Mouse (Mus musculus) right cerebral cortex, adult 2 months (tissue): ENCODE data around the gene Pth1r.

Experiments
- DNase-seq, 2 experiments: peaks; one replicate each; pipeline ENCODE4 v3.0.0; 2021 to 2022; ENCODE audit warnings: low spot score in 2 of 2

Gene Pth1r

DNA sequence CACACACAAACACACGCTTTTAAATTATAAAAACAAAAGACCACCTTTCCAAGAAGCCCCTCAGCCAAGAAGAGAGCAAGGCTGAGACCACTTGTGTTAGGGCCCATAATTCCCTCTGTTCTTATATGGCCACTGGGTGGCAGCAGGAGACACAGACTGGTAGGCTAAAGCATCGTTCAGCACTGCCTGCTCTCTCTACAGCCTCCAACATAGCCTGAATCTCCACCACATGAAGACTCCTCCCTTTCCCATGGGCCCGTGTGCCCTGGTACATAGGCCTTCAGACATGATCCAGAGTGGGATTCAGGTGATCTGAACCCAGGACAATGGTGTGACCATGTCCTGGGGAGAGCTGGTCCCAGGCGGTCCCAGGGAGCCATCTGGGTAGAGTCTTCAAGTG lies 30.2 kb downstream of the Pth1r start:
- DNase-seq, result peak; percentile 74 to 76

DNA sequence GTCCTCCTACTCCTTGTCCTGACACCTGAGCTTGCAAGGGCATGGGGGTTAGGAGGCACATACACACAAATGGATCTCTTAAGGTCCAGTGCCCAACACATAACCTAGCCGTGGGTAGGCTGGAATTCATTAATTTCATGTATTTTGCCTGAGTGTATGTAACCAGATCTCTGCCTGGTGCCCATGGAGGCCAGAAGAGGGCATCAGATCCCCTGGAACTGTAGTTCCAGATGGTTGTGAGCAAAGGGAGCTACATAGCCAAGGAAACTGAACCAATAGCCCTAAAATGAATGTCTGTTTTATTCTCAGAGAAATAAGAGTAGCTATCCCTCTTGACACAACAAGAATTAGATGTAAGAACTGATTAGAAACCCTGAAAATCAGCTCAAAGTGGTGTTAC lies 31.5 kb downstream of the Pth1r start:
- DNase-seq, result no peak

GRCm38 (mm10) chr9:110713389-110713788 lies 33.6 kb downstream of the Pth1r start:
- no peak for DNase-seq

DNA sequence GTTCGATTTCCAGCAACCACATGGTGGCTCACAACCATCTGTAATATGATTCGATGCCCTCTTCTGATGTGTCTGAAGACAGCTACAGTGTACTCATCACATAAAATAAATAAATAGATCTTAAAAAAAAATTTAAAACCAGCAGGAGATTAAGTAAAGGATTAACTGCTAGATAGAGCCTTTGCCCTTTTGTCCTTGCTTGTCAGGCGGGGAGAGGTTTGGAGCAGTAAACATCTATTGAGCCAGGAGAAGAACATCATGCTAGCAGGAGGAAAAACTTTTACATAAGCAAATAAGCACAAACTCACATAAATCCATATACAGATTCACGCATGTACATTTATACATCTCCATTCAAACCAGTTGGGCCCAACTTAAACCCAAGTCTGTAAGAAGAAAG lies 34.4 kb downstream of the Pth1r start:
- no peak for DNase-seq

DNA sequence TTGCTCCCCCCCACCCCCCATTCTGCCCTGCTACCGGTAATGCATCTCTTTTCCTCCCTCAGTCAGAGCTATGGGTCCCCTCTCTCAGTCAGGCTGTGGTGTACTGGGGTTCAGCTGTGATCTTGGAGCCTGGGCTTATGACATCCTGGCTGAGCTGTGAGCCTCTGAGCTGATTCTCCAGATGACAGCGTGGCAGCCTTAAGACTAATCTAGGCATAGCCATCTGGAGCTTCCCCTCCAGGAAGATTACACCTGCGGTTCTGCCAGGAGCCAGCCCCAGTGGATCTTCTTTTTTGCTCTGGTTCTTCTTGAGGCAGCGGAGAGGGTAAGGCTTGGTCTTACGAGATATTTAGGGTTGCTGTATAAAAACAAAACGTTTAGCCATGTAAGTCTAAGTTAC lies 34.9 kb downstream of the Pth1r start:
- DNase-seq, result no peak

DNA sequence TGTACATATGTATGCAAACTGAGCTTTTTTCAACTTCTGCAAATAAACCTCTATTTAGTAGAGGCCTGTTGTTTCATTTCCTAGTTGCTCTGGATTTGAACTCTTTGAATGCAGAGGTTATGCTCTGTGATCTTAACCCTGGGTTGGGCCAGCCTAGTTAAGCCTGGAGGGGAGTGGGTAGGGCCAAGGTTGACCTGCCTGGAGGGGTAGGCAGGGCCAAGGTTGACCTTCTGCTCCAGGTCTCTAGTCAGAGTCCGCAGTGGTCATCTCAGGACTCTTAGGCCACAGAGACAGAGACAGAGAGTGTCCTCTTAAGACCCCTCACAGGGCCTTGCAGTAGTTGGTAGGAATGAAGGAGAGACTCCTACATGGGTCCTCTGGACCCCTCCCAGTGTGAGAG lies 35.4 kb downstream of the Pth1r start:
- no peak for DNase-seq

GRCm38 (mm10) chr9:110709640-110710258 lies 37.2 kb downstream of the Pth1r start:
- peak; percentile 79 to 81 for DNase-seq

DNA sequence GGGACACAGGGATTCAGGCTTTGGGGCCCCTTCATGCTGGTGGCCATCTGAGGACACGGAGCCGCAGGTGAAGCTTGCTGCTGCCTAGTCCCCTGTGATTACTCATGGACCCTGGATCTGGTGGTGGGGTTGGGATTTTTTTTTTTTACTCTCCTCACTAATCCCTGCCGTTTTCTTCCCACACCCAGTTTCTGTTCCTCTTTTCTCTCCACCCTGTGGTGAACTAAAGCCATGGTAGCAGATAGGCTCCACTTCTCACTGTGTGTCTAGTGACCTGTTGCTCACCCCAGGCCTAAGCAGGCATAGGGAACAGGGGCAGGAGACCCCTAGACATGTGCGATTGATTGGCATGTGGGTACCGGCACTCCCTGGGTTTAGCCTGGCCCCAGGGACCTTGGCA lies 40.2 kb downstream of the Pth1r start:
- no peak for DNase-seq

DNA sequence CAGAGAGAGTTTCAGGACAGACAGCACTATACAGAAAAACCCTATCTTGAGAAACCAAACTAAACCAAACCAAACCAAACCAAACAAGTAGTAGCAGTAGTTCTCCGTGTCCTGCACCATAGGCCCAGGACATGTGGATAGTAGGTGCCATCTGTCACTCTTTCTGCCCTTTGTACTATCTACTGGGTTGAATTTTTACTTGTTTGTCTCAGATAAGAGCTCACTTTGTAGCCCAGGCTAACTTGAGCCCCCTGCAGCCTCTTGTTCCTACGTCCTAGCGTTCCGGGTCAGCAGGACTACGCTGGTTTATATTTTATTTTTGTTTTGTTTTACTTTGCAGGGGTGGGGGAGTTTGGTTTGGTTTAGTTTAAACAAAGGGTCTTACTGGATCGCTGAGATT lies 43.0 kb downstream of the Pth1r start:
- DNase-seq, result no peak

GRCm38 (mm10) chr9:110702848-110703247 lies 44.1 kb downstream of the Pth1r start:
- DNase-seq, result no peak

DNA sequence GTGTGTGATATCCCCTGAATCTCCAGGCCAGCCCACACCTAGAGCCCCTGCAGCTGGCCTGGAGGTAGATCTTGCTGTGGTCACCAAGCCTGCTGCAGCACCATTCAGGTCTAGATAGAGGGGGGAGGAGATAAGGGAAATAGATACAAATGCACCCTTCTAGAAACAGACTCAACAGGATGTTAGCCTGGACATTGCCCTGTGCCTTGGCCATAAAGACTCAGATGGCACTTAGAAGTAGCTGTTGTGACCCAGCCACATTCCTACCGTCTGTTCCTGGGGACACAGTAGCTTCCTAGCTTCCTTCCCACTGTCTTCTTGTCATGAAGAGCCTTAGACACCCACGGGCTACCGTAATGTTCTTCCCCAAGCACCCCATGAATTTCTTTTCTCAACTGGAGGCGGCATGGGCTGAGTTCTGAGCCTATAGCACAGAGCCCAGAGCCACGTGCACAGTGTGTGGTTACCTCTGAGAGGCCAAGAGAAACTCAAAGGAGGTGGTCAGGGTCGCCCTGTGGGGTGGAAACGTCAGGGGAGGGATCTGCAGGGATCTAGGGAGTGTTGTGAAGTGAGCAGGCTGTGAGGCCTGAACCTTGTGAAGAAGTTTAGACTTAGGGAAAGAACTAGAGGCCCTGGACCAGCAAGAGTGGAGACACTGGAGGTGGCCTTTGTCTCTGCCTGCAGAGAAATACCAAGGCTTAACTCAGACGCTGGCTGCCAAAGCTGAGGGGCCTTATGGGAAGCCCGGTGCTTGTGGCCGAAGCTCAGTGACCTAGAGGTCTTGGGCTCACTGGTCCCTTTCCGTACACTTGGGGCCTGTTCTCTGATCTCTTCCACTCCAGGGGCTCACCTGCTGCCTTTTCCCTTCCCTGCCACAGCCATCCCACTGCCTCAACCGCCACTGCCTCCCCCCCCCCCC lies 45.6 kb downstream of the Pth1r start:
- DNase-seq, result peak in 1 of 2 experiments; percentile 43

DNA sequence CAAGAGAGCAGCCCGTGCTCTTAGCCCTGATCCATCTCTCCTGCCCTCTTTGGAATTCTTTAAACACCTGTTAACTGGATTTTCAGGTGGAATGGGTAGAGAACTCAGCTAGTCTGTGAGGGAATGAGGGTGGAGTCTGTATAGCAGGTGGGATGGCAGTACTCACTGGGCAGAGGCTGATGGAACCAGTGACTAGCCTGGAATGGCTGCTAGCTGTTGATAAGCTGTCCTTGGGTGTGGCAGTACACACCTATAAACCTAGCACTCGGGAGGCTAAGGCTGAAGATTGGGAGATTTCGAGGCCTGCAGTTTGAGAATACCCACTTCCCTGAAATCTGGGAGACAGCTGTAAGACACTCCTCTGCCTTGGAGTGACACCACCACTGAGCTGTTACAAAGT lies 47.4 kb downstream of the Pth1r start:
- no peak for DNase-seq

- no peak for DNase-seq
These were observed 49.5 kb downstream of the Pth1r start for GRCm38 (mm10) chr9:110697465-110697864.

GRCm38 (mm10) chr9:110696427-110696826 lies 50.5 kb downstream of the Pth1r start:
- DNase-seq, result no peak

GRCm38 (mm10) chr9:110695165-110695755 lies 51.7 kb downstream of the Pth1r start:
- no peak for DNase-seq

DNA sequence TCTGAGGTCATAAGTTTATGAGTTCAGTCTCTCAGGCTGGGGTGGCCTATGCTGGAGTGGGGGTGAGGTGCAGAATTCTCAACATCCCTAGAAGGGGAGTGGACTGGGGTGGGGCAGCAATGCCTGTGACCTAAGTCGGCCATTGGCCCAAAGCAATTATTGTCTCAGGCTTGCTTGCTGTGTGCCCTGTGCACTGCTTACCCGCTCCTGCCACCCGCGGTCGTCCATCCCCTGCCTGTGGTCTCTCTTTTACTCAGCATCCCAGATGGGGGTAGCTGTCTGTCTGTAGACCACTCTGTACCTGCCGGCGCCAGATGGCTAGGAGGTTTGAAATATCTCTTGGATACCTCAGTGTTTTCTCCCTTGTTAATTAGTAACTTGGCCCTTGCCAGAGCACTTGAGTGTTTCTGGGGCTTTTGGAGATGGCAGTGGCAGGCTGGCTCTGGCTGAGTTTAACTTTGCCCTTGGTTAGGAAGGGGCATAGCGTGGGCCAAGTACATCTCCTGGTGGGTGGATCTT lies 57.6 kb downstream of the Pth1r start:
- no peak for DNase-seq

GRCm38 (mm10) chr9:110687846-110688245 lies 59.1 kb downstream of the Pth1r start:
- DNase-seq, result no peak

- DNase-seq, result no peak
These were observed 59.9 kb downstream of the Pth1r start for GRCm38 (mm10) chr9:110687061-110687460.

GRCm38 (mm10) chr9:110686472-110686871 lies 60.5 kb downstream of the Pth1r start:
- no peak for DNase-seq

GRCm38 (mm10) chr9:110685591-110685990 lies 61.4 kb downstream of the Pth1r start:
- no peak for DNase-seq

DNA sequence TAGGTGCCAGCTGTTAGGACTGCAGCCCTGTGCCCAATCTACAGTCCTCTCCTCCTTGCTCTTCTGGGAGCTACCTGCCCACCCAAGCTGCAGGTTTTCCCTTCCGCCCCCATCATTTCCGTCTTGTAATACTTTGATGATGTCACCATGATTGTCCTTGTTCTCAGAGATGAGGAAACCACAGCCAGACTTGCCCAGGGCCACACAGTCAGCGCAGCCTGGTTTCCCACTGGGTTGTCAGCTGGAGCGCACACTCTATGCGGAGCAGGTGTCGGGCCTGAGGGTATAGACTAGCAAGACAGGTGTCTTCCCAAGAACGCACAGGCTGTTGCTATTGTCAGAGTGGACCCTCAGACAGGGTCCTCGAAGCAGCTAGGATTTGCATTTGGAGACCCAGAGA lies 61.8 kb downstream of the Pth1r start:
- DNase-seq, result no peak

DNA sequence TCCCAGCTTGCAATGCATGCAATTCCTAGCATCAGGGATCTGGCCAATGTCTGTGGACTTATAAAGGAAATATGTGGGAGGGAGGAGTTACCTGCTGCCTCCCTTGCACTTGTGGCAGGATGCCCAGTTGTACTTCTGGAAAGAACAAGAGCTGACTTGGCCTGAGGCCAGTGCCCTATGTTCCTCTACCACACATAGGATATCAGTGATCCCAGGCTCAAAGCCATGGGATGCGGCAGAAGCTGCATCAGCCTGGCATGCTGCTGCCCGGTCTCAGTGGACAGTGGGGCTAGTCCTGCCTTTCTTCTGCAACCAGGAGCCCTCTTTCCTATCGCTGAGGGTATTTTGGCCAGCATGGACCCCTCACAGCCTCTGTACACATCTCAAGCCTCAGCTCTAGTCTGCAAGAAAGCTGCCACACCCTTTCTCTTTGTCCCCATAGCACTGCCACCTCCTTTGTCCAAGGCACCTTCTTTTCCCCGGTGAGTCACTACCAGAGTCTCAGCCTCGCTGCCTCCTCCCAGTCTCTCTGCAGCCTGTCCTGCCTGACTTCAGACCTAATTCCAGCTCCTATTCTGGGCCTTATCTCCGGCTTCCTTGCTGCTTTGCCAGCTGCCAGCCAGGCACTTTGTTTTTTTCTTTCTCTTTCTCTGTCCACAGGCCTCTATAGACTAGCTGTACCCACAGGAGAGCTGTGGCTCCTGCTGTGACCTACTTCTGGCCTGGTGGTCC lies 62.7 kb downstream of the Pth1r start:
- peak; percentile 68 to 75 for DNase-seq
